Mouse (Mus musculus): Measurements from ENCODE around the gene Orai3.

- TF ChIP-seq EP300 (optimal IDR thresholded peaks at IDR 0.05) (no peak), CTCF (IDR thresholded peaks at IDR 0.05; ENCODE audit: low read depth) (no peak)
Observed at GRCm38 (mm10) chr7:127802313-127802712, 32.7 kb downstream of the Orai3 start.

All from stomach, postnatal 0 days (tissue).